Mouse (Mus musculus): ENCODE data around the gene Gramd1b. TPM values are rescaled to one million over a fixed set of nuclear protein-coding genes. Genes with fewer than 3 reads are reported as not detected.

Gene Gramd1b
- polyA plus RNA-seq, 1 experiment from 2014 or later: 5.7 TPM

DNA sequence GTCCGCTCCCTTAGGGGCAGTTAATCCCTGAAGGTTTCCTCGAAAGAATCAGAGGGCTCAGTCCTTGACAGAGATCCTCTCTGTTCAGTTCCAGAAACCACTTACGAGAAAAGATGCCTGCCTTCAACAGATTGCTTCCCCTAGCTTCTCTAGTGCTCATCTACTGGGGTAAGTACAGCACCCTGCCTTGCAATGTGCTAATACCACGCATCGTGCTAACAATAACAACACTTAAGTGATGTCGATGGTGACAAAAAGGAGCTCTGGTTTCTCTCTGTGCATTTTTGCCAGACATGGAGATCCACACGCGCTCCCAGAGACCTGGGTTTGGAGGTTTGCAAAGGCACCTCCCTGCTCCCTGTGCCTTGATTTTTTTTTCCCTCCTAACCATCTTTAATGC lies 261.3 kb downstream of the Gramd1b start:
- no peak for ATAC-seq (ENCODE audit: insufficient number of reproducible peaks, low FRiP score, low TSS enrichment, low read depth)
- Histone ChIP-seq H3K4me1 (peaks cover 24% of the 10 kb centered on the region), H3K4me3 (replicated peaks) (peak overlapping the region; percentile 39), H3K27ac (replicated peaks) (no peak overlapping the region), H3K9me3 (replicated peaks) (no peaks in the 10 kb centered on the region), H3K36me3 (no peaks in the 10 kb centered on the region), H3K9ac (no peak overlapping the region), H3K4me2 (replicated peaks) (peak overlapping the region; percentile 62), H3K27me3 (peaks cover 14% of the 10 kb centered on the region)
- 19% methylated on average over 8 of the region's 8 CpGs for WGBS

DNA sequence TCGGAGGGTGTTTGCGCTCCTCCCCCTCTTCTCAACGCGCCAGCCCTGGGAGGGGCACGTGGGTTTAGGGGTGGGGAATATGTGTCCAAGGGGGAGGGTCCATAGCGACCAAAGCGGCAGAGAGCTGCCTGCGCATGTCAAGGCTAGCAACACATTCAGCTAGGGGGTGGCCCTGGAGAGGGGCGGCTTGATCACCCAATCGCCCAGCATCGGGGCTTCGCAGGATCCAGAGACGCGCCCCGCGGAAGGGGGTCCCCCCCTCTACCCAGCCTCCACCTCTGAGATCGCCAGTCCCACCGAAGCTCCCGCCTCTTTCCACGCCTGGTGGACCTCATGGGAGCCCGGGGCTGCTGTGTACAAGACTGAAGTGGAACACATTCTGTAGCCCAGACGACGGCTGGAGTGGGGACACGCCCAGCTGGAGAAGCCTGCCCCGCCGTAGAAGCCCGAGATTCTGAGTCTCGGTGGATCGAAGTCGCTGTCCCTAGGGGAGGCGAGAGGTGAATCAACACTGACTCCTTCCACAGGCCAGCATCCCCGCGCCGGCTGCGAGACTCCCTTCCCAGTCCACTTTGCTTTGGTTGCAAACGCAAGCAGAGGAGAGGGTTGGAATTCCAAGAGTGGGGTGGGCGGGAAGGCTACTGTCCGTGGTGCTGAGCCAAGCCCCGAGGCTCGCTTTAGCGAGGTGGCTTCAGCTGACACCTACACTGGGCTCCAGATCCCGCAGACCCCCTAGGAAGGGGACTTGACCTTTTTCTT lies 261.9 kb downstream of the Gramd1b start, which contains the start of gene Scn3b:
Gene Scn3b (plus strand): TSS at position 115 of the 759 bp plus-strand sequence.
- under 1% methylated on average over 42 of the region's 42 CpGs for WGBS
- Histone ChIP-seq H3K27me3 (peaks cover 14% of the 10 kb centered on the region), H3K36me3 (no peaks in the 10 kb centered on the region), H3K27ac (replicated peaks) (peak within 1 kb of the TSS; percentile 58; the same call in 1 of the 2 replicates), H3K4me1 (peaks cover 24% of the 10 kb centered on the region), H3K4me3 (replicated peaks) (peak within 1 kb of the TSS; percentile 39), H3K9me3 (replicated peaks) (no peaks in the 10 kb centered on the region), H3K9ac (no peak within 1 kb of the TSS), H3K4me2 (replicated peaks) (peak within 1 kb of the TSS; percentile 62)
- ATAC-seq (ENCODE audit: insufficient number of reproducible peaks, low FRiP score, low TSS enrichment, low read depth): peak; percentile 87

DNA sequence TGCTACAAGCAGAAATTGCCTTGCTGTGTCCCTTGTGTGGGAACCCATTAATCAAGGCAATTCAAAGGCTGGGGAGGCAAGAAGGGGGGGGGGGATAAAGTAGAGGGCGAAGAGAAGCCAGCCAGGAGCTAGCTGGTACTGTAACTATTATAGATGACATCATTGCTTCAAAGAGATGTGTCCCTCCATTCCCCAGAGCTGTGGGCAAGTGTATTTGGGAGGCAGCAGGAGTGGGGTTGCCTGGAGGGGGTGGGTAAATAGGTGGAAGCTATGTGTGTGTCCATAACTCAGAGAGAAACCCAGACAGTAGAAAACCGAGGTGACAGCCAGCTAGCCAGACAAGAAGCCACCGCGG lies 262.5 kb downstream of the Gramd1b start:
- WGBS: 3% methylated on average over 4 of the region's 4 CpGs
- Histone ChIP-seq H3K4me2 (replicated peaks) (peak overlapping the region; percentile 62), H3K27ac (replicated peaks) (peak overlapping the region; percentile 58; the same call in 1 of the 2 replicates), H3K4me1 (peaks cover 24% of the 10 kb centered on the region), H3K9ac (no peak overlapping the region), H3K4me3 (replicated peaks) (peak overlapping the region; percentile 39), H3K9me3 (replicated peaks) (no peaks in the 10 kb centered on the region), H3K27me3 (peaks cover 14% of the 10 kb centered on the region), H3K36me3 (no peaks in the 10 kb centered on the region)
- peak; percentile 58 for ATAC-seq (ENCODE audit: insufficient number of reproducible peaks, low FRiP score, low TSS enrichment, low read depth)

DNA sequence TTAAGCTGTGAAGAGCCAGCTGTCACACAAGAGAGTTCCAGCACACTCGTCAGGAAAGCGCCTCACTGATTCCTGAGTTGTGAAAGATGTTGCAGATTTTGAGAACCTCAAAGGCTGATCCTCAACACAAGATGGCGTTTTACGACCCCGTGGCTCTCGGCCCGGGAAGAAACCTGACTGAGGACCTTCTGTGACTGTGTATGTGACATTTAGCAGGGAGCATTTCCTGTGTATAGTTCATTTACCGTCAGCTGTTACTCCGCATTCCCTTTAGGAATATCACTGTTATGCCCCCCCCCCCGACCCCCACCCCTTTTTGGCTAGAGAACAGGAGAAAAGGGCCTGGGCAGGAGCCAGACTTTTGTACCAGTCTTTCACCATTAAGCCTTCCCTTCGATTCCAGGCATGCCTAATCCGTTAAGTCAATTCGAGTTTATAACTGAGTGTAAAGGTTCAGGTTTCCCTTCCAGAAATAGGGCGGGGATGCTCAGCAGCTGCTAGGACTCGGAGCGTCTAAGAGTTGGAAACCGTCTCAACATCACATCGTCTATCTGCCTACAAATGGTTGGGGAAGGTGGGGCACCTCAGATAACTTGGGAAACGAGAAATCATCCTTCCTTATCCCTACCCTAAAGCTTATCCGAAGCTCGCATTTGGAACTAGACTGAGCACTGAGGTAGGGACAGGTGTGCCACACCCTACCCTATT lies 263.0 kb downstream of the Gramd1b start:
- Histone ChIP-seq H3K4me2 (replicated peaks) (peak overlapping the region; percentile 62), H3K9me3 (replicated peaks) (no peaks in the 10 kb centered on the region), H3K9ac (no peak overlapping the region), H3K27me3 (peaks cover 14% of the 10 kb centered on the region), H3K27ac (replicated peaks) (peak overlapping the region; percentile 58; the same call in 1 of the 2 replicates), H3K4me1 (peaks cover 24% of the 10 kb centered on the region), H3K36me3 (no peaks in the 10 kb centered on the region), H3K4me3 (replicated peaks) (peak overlapping the region; percentile 39)
- 9% methylated on average over 21 of the region's 21 CpGs for WGBS
- peak; percentile 37; the same call in 1 of the 2 replicates for ATAC-seq (ENCODE audit: insufficient number of reproducible peaks, low FRiP score, low TSS enrichment, low read depth)

GRCm38 (mm10) chr9:40263874-40264273 lies 267.3 kb downstream of the Gramd1b start:
- no peak overlapping the region for H3K27ac ChIP-seq (replicated peaks)
- no peak overlapping the region for H3K4me2 ChIP-seq (replicated peaks)
- H3K4me3 ChIP-seq (replicated peaks): no peak overlapping the region
- no peak overlapping the region for H3K9ac ChIP-seq
- no peaks in the 10 kb centered on the region for H3K9me3 ChIP-seq (replicated peaks)
- no peaks in the 10 kb centered on the region for H3K36me3 ChIP-seq
- H3K4me1 ChIP-seq: peaks cover 13% of the 10 kb centered on the region
- WGBS: 54% methylated on average over 6 of the region's 6 CpGs
- ATAC-seq (ENCODE audit: insufficient number of reproducible peaks, low FRiP score, low TSS enrichment, low read depth): no peak
- peaks cover 4% of the 10 kb centered on the region; the same call in 1 of the 2 replicates for H3K27me3 ChIP-seq

DNA sequence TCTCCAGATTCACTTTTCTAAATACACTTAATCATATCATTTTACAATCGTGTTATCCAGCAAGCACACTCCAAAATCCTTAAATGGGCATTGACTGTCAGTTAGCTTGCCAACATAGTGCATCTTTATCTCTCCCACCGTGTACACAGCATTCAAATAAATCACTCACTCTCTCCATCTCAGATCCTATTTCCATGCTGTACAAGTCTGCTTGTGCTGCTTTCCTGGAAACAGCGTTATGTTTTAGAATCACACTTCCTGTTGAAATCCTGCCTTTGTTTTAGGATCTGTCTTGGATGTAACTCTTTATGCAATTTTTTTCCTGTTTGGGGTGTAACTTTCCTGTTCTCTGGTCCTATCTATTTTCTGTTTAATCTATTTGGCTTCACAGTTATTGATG lies 278.7 kb downstream of the Gramd1b start:
- Histone ChIP-seq H3K9me3 (replicated peaks) (no peaks in the 10 kb centered on the region), H3K4me3 (replicated peaks) (no peak overlapping the region), H3K36me3 (no peaks in the 10 kb centered on the region), H3K4me1 (no peaks in the 10 kb centered on the region), H3K27me3 (no peaks in the 10 kb centered on the region), H3K9ac (no peak overlapping the region), H3K27ac (replicated peaks) (no peak overlapping the region), H3K4me2 (replicated peaks) (no peak overlapping the region)
- no peak for ATAC-seq (ENCODE audit: insufficient number of reproducible peaks, low FRiP score, low TSS enrichment, low read depth)
- 62% methylated on average over 3 of the region's 3 CpGs for WGBS

- H3K4me1 ChIP-seq: no peaks in the 10 kb centered on the region
- 59% methylated on average over 1 of the region's 1 CpGs for WGBS
- no peak for ATAC-seq (ENCODE audit: insufficient number of reproducible peaks, low FRiP score, low TSS enrichment, low read depth)
- no peak overlapping the region for H3K4me2 ChIP-seq (replicated peaks)
- no peak overlapping the region for H3K4me3 ChIP-seq (replicated peaks)
- no peak overlapping the region for H3K27ac ChIP-seq (replicated peaks)
- H3K9ac ChIP-seq: no peak overlapping the region
- H3K9me3 ChIP-seq (replicated peaks): no peaks in the 10 kb centered on the region
- H3K36me3 ChIP-seq: no peaks in the 10 kb centered on the region
- H3K27me3 ChIP-seq: no peaks in the 10 kb centered on the region
These were observed 282.1 kb downstream of the Gramd1b start for GRCm38 (mm10) chr9:40249106-40249505.

DNA sequence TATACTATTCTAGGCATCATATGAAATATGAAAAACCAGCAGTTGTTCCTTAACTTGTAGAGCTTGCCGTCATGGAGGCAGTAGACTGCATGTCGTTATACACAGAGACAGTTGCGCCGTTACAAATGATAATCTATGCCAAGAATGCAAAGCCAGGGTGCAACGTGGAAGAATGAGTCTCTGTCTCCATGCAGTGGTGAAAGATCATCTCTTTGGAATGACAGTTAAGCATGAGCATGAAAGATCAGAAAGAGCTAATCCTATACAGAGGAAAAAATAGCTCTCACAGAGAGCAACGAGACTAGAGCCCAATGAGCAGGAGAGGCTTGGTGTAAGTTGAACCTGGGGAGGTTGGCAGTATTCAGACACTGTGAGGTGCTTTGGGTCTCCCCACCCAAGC lies 284.5 kb downstream of the Gramd1b start:
- no peaks in the 10 kb centered on the region for H3K27me3 ChIP-seq
- ATAC-seq (ENCODE audit: insufficient number of reproducible peaks, low FRiP score, low TSS enrichment, low read depth): no peak
- no peaks in the 10 kb centered on the region for H3K9me3 ChIP-seq (replicated peaks)
- no peak overlapping the region for H3K9ac ChIP-seq
- H3K4me2 ChIP-seq (replicated peaks): no peak overlapping the region
- no peaks in the 10 kb centered on the region for H3K4me1 ChIP-seq
- 60% methylated on average over 6 of the region's 6 CpGs for WGBS
- H3K4me3 ChIP-seq (replicated peaks): no peak overlapping the region
- no peaks in the 10 kb centered on the region for H3K36me3 ChIP-seq
- H3K27ac ChIP-seq (replicated peaks): no peak overlapping the region

GRCm38 (mm10) chr9:40245974-40246665 lies 285.1 kb downstream of the Gramd1b start:
- Histone ChIP-seq H3K9ac (no peak overlapping the region), H3K4me2 (replicated peaks) (no peak overlapping the region), H3K27ac (replicated peaks) (no peak overlapping the region), H3K36me3 (no peaks in the 10 kb centered on the region), H3K27me3 (no peaks in the 10 kb centered on the region; the same call in 1 of the 2 replicates), H3K4me1 (peaks cover 5% of the 10 kb centered on the region; the same call in 1 of the 2 replicates), H3K9me3 (replicated peaks) (no peaks in the 10 kb centered on the region), H3K4me3 (replicated peaks) (no peak overlapping the region)
- WGBS: 69% methylated on average over 7 of the region's 7 CpGs
- ATAC-seq (ENCODE audit: insufficient number of reproducible peaks, low FRiP score, low TSS enrichment, low read depth): no peak

DNA sequence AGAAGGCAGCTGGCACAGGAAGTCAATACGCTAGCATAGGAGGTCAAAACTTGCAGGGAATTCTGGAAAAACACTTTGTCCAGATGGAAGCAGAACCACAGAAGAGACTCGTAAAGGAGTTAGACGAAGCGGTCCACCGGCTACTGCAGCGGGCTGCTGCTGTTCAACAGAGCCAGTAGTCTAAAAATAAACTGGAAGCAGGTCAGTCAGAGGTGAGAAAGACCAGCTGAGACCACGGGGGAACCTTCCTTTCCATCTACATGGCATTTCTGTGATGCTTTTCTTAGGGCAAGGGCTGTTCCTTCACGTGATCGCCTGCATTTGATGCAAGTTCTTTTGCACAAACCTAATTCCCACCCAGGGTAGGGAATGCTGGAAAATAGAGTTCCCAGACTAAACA lies 285.7 kb downstream of the Gramd1b start:
- Histone ChIP-seq H3K9ac (no peak overlapping the region), H3K4me3 (replicated peaks) (no peak overlapping the region), H3K27me3 (peaks cover 5% of the 10 kb centered on the region), H3K36me3 (no peaks in the 10 kb centered on the region), H3K9me3 (replicated peaks) (no peaks in the 10 kb centered on the region), H3K4me2 (replicated peaks) (no peak overlapping the region), H3K27ac (replicated peaks) (no peak overlapping the region), H3K4me1 (peaks cover 6% of the 10 kb centered on the region; the same call in 1 of the 2 replicates)
- no peak for ATAC-seq (ENCODE audit: insufficient number of reproducible peaks, low FRiP score, low TSS enrichment, low read depth)
- 67% methylated on average over 9 of the region's 9 CpGs for WGBS
